Mouse (Mus musculus): ENCODE results near the gene Atp1a3. TPM values are rescaled to one million over a fixed set of nuclear protein-coding genes. Genes with fewer than 3 reads are reported as not detected.

Gene Atp1a3
- total and polyA plus RNA-seq, 2 experiments = 0.06 to 0.28 TPM

DNA sequence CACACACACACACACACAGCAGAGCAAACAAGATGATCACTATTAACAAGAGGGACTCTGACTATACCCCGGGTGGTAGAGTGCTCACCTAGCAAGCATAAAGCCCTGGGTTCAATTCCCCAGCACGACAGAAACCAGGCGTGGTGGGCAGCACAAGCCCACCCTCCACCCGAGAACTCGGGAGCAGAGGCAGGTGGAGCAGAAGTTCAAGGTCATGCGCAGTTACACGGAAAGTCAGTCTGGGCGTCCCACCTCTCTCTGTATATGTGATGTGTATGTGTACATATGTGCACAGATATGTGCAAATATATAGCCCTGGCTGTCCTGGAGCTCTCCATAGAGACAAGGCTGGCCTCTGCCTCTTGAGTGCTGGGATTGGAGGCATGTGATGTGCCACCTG, 37.8 kb downstream of the Atp1a3 start:
- TF ChIP-seq CTCF (IDR thresholded peaks at IDR 0.05; ENCODE audit: low read depth, low read length) (no peak), POLR2A (IDR thresholded peaks at IDR 0.05; ENCODE audit: extremely low read depth, insufficient read depth, low read length) (no peak)
- Histone ChIP-seq H3K27ac (replicated peaks; ENCODE audit: insufficient read depth, low read depth, low read length) (no peak overlapping the region), H3K4me1 (ENCODE audit: control insufficient read depth, insufficient read depth, low read length) (peaks cover 4% of the 10 kb centered on the region; the same call in 1 of the 2 replicates), H3K79me2 (ENCODE audit: control insufficient read depth, insufficient read depth, low read length) (no peaks in the 10 kb centered on the region), H3K4me3 (ENCODE audit: insufficient read depth, low read depth, low read length) (no peak overlapping the region), H3K9ac (ENCODE audit: low read depth, low read length) (no peak overlapping the region), H3K27me3 (ENCODE audit: control insufficient read depth, insufficient read depth, low read length) (no peaks in the 10 kb centered on the region), H3K36me3 (ENCODE audit: control insufficient read depth, insufficient read depth, low read length) (peaks cover 2% of the 10 kb centered on the region; the same call in 1 of the 2 replicates)
- 68% methylated on average over 8 of the region's 8 CpGs for WGBS
- DNase-seq (ENCODE audit: extremely low read depth, low read depth, low spot score) = no peak

DNA sequence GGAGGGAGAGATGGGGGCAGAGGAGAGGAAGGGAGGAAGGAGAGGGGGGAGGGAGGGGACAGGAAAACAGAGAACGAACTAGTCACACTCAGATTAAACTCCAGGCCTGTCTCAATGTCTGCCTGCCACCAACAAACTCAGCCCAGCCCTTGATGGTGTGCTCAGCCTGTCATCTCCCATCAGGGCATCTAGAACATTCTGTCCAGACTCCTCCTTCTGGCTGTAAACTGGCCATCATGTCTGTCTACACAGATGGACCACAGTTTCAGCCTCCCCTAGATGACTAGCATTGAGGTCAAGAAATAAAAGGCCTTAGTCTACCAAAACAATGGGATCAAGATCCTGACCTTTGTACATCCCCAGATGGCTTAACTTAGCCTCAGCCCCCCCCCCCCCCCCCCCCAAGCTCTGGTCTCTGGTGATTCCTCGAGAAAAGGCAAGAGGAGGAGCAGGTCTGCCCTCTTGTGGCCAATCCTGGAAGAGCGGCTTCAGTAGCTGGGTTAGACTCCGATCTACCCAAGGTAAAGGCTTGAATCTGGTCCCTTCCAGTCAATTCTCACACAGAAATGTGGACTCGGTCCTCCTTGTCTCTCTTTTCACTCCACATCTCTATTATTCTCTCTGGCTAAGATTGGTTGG, 40.7 kb downstream of the Atp1a3 start:
- Histone ChIP-seq H3K27ac (replicated peaks; ENCODE audit: insufficient read depth, low read depth, low read length) (no peak overlapping the region), H3K27me3 (ENCODE audit: control insufficient read depth, insufficient read depth, low read length) (no peaks in the 10 kb centered on the region), H3K4me1 (ENCODE audit: control insufficient read depth, insufficient read depth, low read length) (no peaks in the 10 kb centered on the region), H3K4me3 (ENCODE audit: insufficient read depth, low read depth, low read length) (no peak overlapping the region), H3K79me2 (ENCODE audit: control insufficient read depth, insufficient read depth, low read length) (no peaks in the 10 kb centered on the region), H3K9ac (ENCODE audit: low read depth, low read length) (no peak overlapping the region), H3K36me3 (ENCODE audit: control insufficient read depth, insufficient read depth, low read length) (peaks cover 2% of the 10 kb centered on the region; the same call in 1 of the 2 replicates)
- TF ChIP-seq POLR2A (IDR thresholded peaks at IDR 0.05; ENCODE audit: extremely low read depth, insufficient read depth, low read length) (no peak), CTCF (IDR thresholded peaks at IDR 0.05; ENCODE audit: low read depth, low read length) (peak; percentile 77)
- peak; percentile 33 for DNase-seq (ENCODE audit: extremely low read depth, low read depth, low spot score)
- WGBS = 19% methylated on average over 5 of the region's 5 CpGs

DNA sequence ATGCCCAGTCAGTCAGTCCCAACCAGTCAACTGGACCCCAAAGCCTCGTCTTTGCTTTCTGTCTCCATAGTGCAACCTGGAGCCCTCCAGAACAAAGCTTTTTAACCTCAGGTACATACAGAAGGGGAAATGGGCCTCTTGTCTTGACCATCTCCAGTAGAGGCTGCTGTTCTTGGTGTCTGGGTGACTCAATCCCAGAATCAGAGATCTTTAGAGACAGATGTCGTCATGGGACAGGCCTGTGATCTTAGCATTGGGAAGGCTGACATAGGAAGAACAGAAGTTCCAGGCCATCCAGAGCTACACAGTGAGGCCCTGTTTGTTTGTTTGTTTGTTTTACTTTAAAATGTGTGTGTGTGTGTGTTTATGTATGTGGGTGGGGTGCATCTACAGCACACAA, 41.5 kb downstream of the Atp1a3 start:
- WGBS = 72% methylated on average over 2 of the region's 2 CpGs
- H3K79me2 ChIP-seq (ENCODE audit: control insufficient read depth, insufficient read depth, low read length) = no peaks in the 10 kb centered on the region
- H3K9ac ChIP-seq (ENCODE audit: low read depth, low read length) = no peak overlapping the region
- no peaks in the 10 kb centered on the region for H3K27me3 ChIP-seq (ENCODE audit: control insufficient read depth, insufficient read depth, low read length)
- TF ChIP-seq POLR2A (IDR thresholded peaks at IDR 0.05; ENCODE audit: extremely low read depth, insufficient read depth, low read length) (no peak), CTCF (IDR thresholded peaks at IDR 0.05; ENCODE audit: low read depth, low read length) (no peak)
- no peak overlapping the region for H3K27ac ChIP-seq (replicated peaks; ENCODE audit: insufficient read depth, low read depth, low read length)
- no peaks in the 10 kb centered on the region for H3K36me3 ChIP-seq (ENCODE audit: control insufficient read depth, insufficient read depth, low read length)
- DNase-seq (ENCODE audit: extremely low read depth, low read depth, low spot score) = no peak
- H3K4me1 ChIP-seq (ENCODE audit: control insufficient read depth, insufficient read depth, low read length) = no peaks in the 10 kb centered on the region
- H3K4me3 ChIP-seq (ENCODE audit: insufficient read depth, low read depth, low read length) = no peak overlapping the region

DNA sequence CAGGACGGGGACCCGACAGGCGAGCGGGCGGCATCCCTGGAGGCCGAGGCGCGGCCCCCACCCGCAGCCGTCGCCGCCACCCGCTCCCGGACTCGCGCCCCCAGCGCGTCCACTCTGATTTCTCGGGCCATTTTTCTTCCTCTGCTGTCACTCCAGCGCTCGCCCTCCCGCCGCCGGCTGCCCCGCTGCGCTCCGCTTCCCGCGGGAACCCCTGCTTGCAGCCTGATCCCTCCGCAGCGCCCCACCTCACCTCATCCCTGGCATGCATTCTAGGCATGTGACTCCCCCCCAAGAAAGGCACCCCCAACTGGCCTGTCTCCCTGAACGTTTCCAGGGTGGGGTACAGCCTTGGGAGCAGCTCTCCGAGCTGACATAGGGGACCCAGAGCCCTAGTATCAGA, 50.5 kb downstream of the Atp1a3 start:
- H3K4me3 ChIP-seq (ENCODE audit: insufficient read depth, low read depth, low read length) = no peak overlapping the region
- WGBS = 12% methylated on average over 33 of the region's 33 CpGs
- TF ChIP-seq CTCF (IDR thresholded peaks at IDR 0.05; ENCODE audit: low read depth, low read length) (no peak), POLR2A (IDR thresholded peaks at IDR 0.05; ENCODE audit: extremely low read depth, insufficient read depth, low read length) (no peak)
- no peak overlapping the region for H3K9ac ChIP-seq (ENCODE audit: low read depth, low read length)
- no peaks in the 10 kb centered on the region for H3K36me3 ChIP-seq (ENCODE audit: control insufficient read depth, insufficient read depth, low read length)
- peaks cover 23% of the 10 kb centered on the region for H3K27me3 ChIP-seq (ENCODE audit: control insufficient read depth, insufficient read depth, low read length)
- H3K79me2 ChIP-seq (ENCODE audit: control insufficient read depth, insufficient read depth, low read length) = no peaks in the 10 kb centered on the region
- no peak overlapping the region for H3K27ac ChIP-seq (replicated peaks; ENCODE audit: insufficient read depth, low read depth, low read length)
- H3K4me1 ChIP-seq (ENCODE audit: control insufficient read depth, insufficient read depth, low read length) = no peaks in the 10 kb centered on the region
- DNase-seq (ENCODE audit: extremely low read depth, low read depth, low spot score) = no peak

DNA sequence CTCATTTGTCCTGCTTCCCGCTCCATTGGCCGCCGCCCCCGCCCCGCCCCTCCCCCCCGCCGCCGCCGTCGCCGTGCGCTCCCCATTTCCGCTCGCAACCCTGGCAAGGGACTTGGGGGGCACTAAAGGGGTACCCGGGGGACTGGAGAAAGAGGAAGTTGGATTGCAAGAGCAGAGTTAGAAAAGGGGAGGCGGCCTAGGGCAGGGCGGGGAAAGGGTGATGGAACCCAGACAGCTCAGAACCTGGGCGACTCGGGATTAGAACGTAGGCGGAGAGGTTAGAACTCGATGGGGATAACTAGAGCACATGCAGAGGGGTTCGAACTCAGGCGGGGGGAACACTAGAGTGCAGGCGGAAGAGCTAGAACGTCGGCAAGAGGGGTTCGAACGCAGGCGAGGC, 51.3 kb downstream of the Atp1a3 start:
- H3K4me3 ChIP-seq (ENCODE audit: insufficient read depth, low read depth, low read length) = no peak overlapping the region
- 7% methylated on average over 30 of the region's 30 CpGs for WGBS
- H3K27me3 ChIP-seq (ENCODE audit: control insufficient read depth, insufficient read depth, low read length) = peaks cover 28% of the 10 kb centered on the region
- H3K4me1 ChIP-seq (ENCODE audit: control insufficient read depth, insufficient read depth, low read length) = no peaks in the 10 kb centered on the region
- H3K36me3 ChIP-seq (ENCODE audit: control insufficient read depth, insufficient read depth, low read length) = no peaks in the 10 kb centered on the region
- no peaks in the 10 kb centered on the region for H3K79me2 ChIP-seq (ENCODE audit: control insufficient read depth, insufficient read depth, low read length)
- TF ChIP-seq POLR2A (IDR thresholded peaks at IDR 0.05; ENCODE audit: extremely low read depth, insufficient read depth, low read length) (no peak), CTCF (IDR thresholded peaks at IDR 0.05; ENCODE audit: low read depth, low read length) (no peak)
- DNase-seq (ENCODE audit: extremely low read depth, low read depth, low spot score) = no peak
- 0 out of 2 replicates have a peak overlapping the region, but pooled peaks have one; percentile 12 for H3K9ac ChIP-seq (ENCODE audit: low read depth, low read length)
- H3K27ac ChIP-seq (replicated peaks; ENCODE audit: insufficient read depth, low read depth, low read length) = no peak overlapping the region

DNA sequence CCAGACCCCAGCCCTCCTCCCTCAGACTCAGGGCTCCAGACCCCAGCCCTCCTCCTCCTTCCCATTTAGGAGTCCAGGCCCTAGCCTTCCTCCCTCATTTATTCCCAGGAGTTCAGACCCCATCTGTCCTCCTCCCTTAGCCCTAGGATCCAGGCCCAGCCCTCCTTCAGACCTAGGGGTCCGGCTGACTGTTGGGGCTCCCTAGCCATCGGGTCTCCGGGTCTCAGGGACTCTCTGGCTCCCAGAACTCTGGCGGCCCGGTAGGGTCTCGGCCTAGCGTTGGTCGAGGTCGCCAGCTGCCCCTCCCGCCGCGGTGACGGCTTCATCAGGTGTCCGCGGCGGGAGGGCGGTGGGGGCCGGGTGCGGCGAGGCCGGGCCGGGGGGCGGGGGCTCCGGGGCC, 51.8 kb downstream of the Atp1a3 start:
- no peak for DNase-seq (ENCODE audit: extremely low read depth, low read depth, low spot score)
- peak overlapping the region; percentile 21; the same call in 1 of the 2 replicates for H3K9ac ChIP-seq (ENCODE audit: low read depth, low read length)
- H3K4me3 ChIP-seq (ENCODE audit: insufficient read depth, low read depth, low read length) = peak overlapping the region; percentile 24; the same call in 1 of the 2 replicates
- H3K27ac ChIP-seq (replicated peaks; ENCODE audit: insufficient read depth, low read depth, low read length) = no peak overlapping the region
- WGBS = 5% methylated on average over 23 of the region's 24 CpGs
- peaks cover 28% of the 10 kb centered on the region for H3K27me3 ChIP-seq (ENCODE audit: control insufficient read depth, insufficient read depth, low read length)
- H3K79me2 ChIP-seq (ENCODE audit: control insufficient read depth, insufficient read depth, low read length) = no peaks in the 10 kb centered on the region
- TF ChIP-seq POLR2A (IDR thresholded peaks at IDR 0.05; ENCODE audit: extremely low read depth, insufficient read depth, low read length) (no peak), CTCF (IDR thresholded peaks at IDR 0.05; ENCODE audit: low read depth, low read length) (no peak)
- no peaks in the 10 kb centered on the region for H3K4me1 ChIP-seq (ENCODE audit: control insufficient read depth, insufficient read depth, low read length)
- H3K36me3 ChIP-seq (ENCODE audit: control insufficient read depth, insufficient read depth, low read length) = no peaks in the 10 kb centered on the region

Data from liver, adult 2 months (tissue).